Mouse (Mus musculus) limb, embryonic 14.5 days (tissue): ENCODE measurements around the gene Kif21b. TPM values are rescaled to one million over a fixed set of nuclear protein-coding genes. Genes with fewer than 3 reads are reported as not detected.
A peak's percentile ranks its signal among the peaks of the same experiment; 100 is the strongest.

ENCODE experiments used
- ATAC-seq: fragments of 200-750 bp; cut with Nextera tagmentation; 2 replicates; pipeline ENCODE4 v1.8.0; 2017; ENCODE audit warnings: low read depth, moderate number of reproducible peaks, moderate TSS enrichment; ENCODE audit not compliant: low FRiP score
- DNase-seq: peaks from one replicate; pipeline ENCODE4 v3.0.0-alpha.2; 2015; ENCODE audit warnings: low spot score
- H3K27ac ChIP-seq: fragments of 300-500 bp; sonication (generic); replicated peaks from 2 replicates; pipeline ENCODE4 v1.5.1; 2014; ENCODE audit warnings: low read depth, mild to moderate bottlenecking, low read length, moderate library complexity, mixed read lengths
- H3K27me3 ChIP-seq: fragments of 300-500 bp; sonication (generic); 2 replicates; pipeline ENCODE4 v1.6.1; 2014; ENCODE audit warnings: low read length, mixed read lengths; ENCODE audit not compliant: control insufficient read depth, insufficient read depth
- H3K36me3 ChIP-seq: fragments of 300-500 bp; sonication (generic); 2 replicates; pipeline ENCODE4 v1.6.1; 2014; ENCODE audit warnings: mild to moderate bottlenecking, low read length, moderate library complexity, mixed read lengths; ENCODE audit not compliant: control insufficient read depth, insufficient read depth
- H3K4me1 ChIP-seq: fragments of 300-500 bp; sonication (generic); 2 replicates; pipeline ENCODE4 v1.6.1; 2014; ENCODE audit warnings: antibody characterized with exemption, low read length, mixed read lengths; ENCODE audit not compliant: control insufficient read depth, insufficient read depth
- H3K4me2 ChIP-seq: fragments of 300-500 bp; sonication (generic); replicated peaks from 2 replicates; pipeline ENCODE4 v1.6.1; 2014; ENCODE audit warnings: low read depth, mild to moderate bottlenecking, low read length, moderate library complexity; ENCODE audit not compliant: severe bottlenecking
- H3K4me3 ChIP-seq: fragments of 300-500 bp; sonication (generic); replicated peaks from 2 replicates; pipeline ENCODE4 v1.5.1; 2014; ENCODE audit warnings: low read length
- H3K9ac ChIP-seq: fragments of 300-500 bp; sonication (generic); 2 replicates; pipeline ENCODE4 v1.6.1; 2014; ENCODE audit warnings: mild to moderate bottlenecking, low read depth, low read length, moderate library complexity; ENCODE audit not compliant: severe bottlenecking
- H3K9me3 ChIP-seq: fragments of 300-500 bp; sonication (generic); 2 replicates; pipeline ENCODE4 v1.6.1; 2016; ENCODE audit warnings: low read length; ENCODE audit not compliant: control insufficient read depth
- POLR2A ChIP-seq: fragments of 200-500 bp; IDR thresholded peaks from 2 replicates; pipeline ENCODE4 v1.8.0; 2012; ENCODE audit warnings: inconsistent platforms, mild to moderate bottlenecking, moderate library complexity, borderline replicate concordance; ENCODE audit not compliant: insufficient read depth, insufficient read length; ENCODE audit errors: extremely low read depth
- WGBS: fragments of 180-500 bp; shearing (Covaris S2); extraction: QIAGEN DNeasy Blood & Tissue Kit; methylation state at CpG from one replicate; pipeline ENCODE4 v1.1.7; 2014; 5-methylcytosine and 5-hydroxymethylcytosine counted together
- polyA plus RNA-seq, 2 experiments: library from polyadenylated mRNA; depleted of rRNA in 1 of 2; stranded (reverse) in 1 of 2; unstranded in 1 of 2; fragments of >200 nt; fragmentation: Nextera tagmentation in 1 of 2; extraction: Ambion mirVana in 1 of 2; gene quantifications; 2 replicates each; pipeline versions ENCODE4 v1.2.1 to v1.2.3; 2012 to 2014

Gene Kif21b
- polyA plus RNA-seq, 2 experiments: 3.6 to 10.9 TPM

GRCm38 (mm10) chr1:136128416-136128815 is 2.8 kb upstream of the Kif21b start:
- Histone ChIP-seq H3K4me3 (no peak overlapping the region), H3K4me2 (no peak overlapping the region), H3K4me1 (peaks cover 45% of the 10 kb centered on the region), H3K36me3 (no peaks in the 10 kb centered on the region), H3K27me3 (no peaks in the 10 kb centered on the region), H3K9ac (no peak overlapping the region), H3K9me3 (no peaks in the 10 kb centered on the region), H3K27ac (no peak overlapping the region)
- DNase-seq (no peak), ATAC-seq (no peak)
- no peak for TF ChIP-seq POLR2A
- WGBS: 33% methylated on average over 5 of the region's 5 CpGs

GRCm38 (mm10) chr1:136128944-136129589 is 2.1 kb upstream of the Kif21b start:
- 36% methylated on average over 4 of the region's 4 CpGs for WGBS
- Histone ChIP-seq H3K9ac (no peak overlapping the region), H3K4me3 (no peak overlapping the region), H3K4me2 (no peak overlapping the region), H3K36me3 (no peaks in the 10 kb centered on the region), H3K27me3 (no peaks in the 10 kb centered on the region), H3K27ac (no peak overlapping the region), H3K4me1 (peaks cover 52% of the 10 kb centered on the region), H3K9me3 (no peaks in the 10 kb centered on the region)
- DNase-seq: no peak
- TF ChIP-seq POLR2A: no peak
- ATAC-seq: no peak

- H3K9ac ChIP-seq: no peak overlapping the region
- DNase-seq (no peak), ATAC-seq (no peak)
- H3K4me2 ChIP-seq: peak overlapping the region; percentile 91
- H3K27me3 ChIP-seq: no peaks in the 10 kb centered on the region
- no peaks in the 10 kb centered on the region for H3K36me3 ChIP-seq
- H3K4me1 ChIP-seq: peaks cover 57% of the 10 kb centered on the region
- no peak for TF ChIP-seq POLR2A
- no peak overlapping the region for H3K27ac ChIP-seq
- H3K4me3 ChIP-seq: peak overlapping the region; percentile 80; the same call in 1 of the 2 replicates
- 54% methylated on average over 3 of the region's 3 CpGs for WGBS
- H3K9me3 ChIP-seq: no peaks in the 10 kb centered on the region
These were observed 1.1 kb upstream of the Kif21b start for GRCm38 (mm10) chr1:136130107-136130506.

GRCm38 (mm10) chr1:136131603-136132291 is 558 bp downstream of the Kif21b start:
- 0 out of 2 replicates have a peak overlapping the region, but pooled peaks have one; percentile 43 for H3K27ac ChIP-seq
- no peak for DNase-seq
- ATAC-seq: peak; percentile 30

GRCm38 (mm10) chr1:136132386-136133201 is 1.4 kb downstream of the Kif21b start:
- TF ChIP-seq POLR2A: no peak
- 31% methylated on average over 10 of the region's 10 CpGs for WGBS
- no peak for DNase-seq
- H3K27ac ChIP-seq: no peak overlapping the region
- H3K4me2 ChIP-seq: peak overlapping the region; percentile 91
- H3K9me3 ChIP-seq: no peaks in the 10 kb centered on the region
- peak overlapping the region; percentile 77 for H3K9ac ChIP-seq
- no peaks in the 10 kb centered on the region for H3K27me3 ChIP-seq
- peak overlapping the region; percentile 80 for H3K4me3 ChIP-seq
- no peaks in the 10 kb centered on the region for H3K36me3 ChIP-seq
- ATAC-seq: no peak
- H3K4me1 ChIP-seq: peaks cover 73% of the 10 kb centered on the region

More at GRCm38 (mm10) chr1:136131603-136132291, 558 bp downstream of the Kif21b start:
- Histone ChIP-seq H3K36me3 (no peaks in the 10 kb centered on the region), H3K4me1 (peaks cover 66% of the 10 kb centered on the region), H3K4me2 (peak overlapping the region; percentile 91), H3K4me3 (peak overlapping the region; percentile 80), H3K27me3 (no peaks in the 10 kb centered on the region), H3K9me3 (no peaks in the 10 kb centered on the region), H3K9ac (peak overlapping the region; percentile 77)
- WGBS: 1% methylated on average over 35 of the region's 43 CpGs
- TF ChIP-seq POLR2A: no peak
